Mouse (Mus musculus): ENCODE results near the gene Chrd. TPM values are rescaled to one million over a fixed set of nuclear protein-coding genes. Genes with fewer than 3 reads are reported as not detected.
A peak's percentile ranks its signal among the peaks of the same experiment; 100 is the strongest.

Chrd gene
- polyA plus RNA-seq, 1 experiment from 2014 or later, result 0.70 TPM

DNA sequence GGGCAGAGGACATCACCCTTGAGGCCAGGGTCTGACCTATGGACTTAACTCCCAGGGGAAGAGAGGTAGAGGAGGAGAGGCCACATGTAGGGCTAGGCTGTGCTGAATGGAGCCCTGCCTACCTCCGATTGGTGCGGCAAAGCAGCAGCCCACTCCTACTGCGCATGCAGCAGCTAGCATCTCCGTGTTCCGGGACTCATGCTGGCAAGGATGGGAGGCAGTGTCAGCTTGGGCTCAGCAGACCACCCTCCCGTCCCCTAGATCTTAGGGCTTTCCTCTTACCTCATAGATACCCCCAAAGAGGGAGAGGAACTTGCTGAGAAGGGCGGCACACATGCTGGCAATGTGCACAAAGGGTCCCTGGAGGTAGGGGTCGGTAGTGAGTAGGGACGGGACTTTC, 20.7 kb upstream of the Chrd start:
- H3K36me3 ChIP-seq (ENCODE audit: control insufficient read depth, insufficient read depth, low read length), result peaks cover 34% of the 10 kb centered on the region
- no peak overlapping the region for H3K9ac ChIP-seq (ENCODE audit: low read length)
- no peak overlapping the region for H3K4me2 ChIP-seq (ENCODE audit: low read length)
- WGBS, result 78% methylated on average over 9 of the region's 9 CpGs
- H3K9me3 ChIP-seq (ENCODE audit: control insufficient read depth, low read length), result no peaks in the 10 kb centered on the region
- ATAC-seq (ENCODE audit: insufficient number of reproducible peaks, insufficient read depth, low FRiP score, low read depth), result no peak
- peaks cover 14 to 21% of the 10 kb centered on the region in 2 experiments for H3K4me1 ChIP-seq (ENCODE audit: control insufficient read depth in 2 of 2, insufficient read depth in 2 of 2, low read length in 2 of 2)
- no peak overlapping the region for H3K4me3 ChIP-seq (ENCODE audit: control insufficient read depth in 1 of 2, insufficient read depth in 1 of 2, low read depth in 1 of 2, low read length in 2 of 2)
- H3K27me3 ChIP-seq (ENCODE audit: control insufficient read depth, insufficient read depth, low read length), result no peaks in the 10 kb centered on the region
- H3K27ac ChIP-seq (replicated peaks in 1 of 2; ENCODE audit: control insufficient read depth in 1 of 2, insufficient read depth in 1 of 2, low read depth in 2 of 2, low read length in 2 of 2), result no peak overlapping the region

DNA sequence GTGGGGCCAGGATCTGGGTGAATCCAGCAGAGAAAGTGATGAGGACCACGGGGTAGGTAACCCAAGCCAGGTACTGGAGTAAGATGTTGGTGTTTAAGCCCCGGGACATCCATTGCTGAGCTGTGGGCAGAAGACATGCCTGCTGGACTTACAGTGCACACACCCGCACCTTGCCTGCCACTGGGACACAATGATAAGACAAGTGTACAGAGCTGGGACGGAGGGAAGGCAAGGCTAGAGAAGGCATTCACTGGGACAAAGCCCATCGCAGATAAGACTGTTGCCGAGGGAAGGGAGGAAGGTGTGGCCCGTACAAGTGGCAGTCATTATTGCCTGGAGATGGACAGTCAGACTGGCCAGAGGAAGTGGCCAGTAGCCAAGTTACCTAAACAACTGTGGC, 20.0 kb upstream of the Chrd start:
- 59% methylated on average over 7 of the region's 7 CpGs for WGBS
- Histone ChIP-seq H3K36me3 (ENCODE audit: control insufficient read depth, insufficient read depth, low read length) (peaks cover 34% of the 10 kb centered on the region), H3K9ac (ENCODE audit: low read length) (no peak overlapping the region), H3K9me3 (ENCODE audit: control insufficient read depth, low read length) (no peaks in the 10 kb centered on the region), H3K27me3 (ENCODE audit: control insufficient read depth, insufficient read depth, low read length) (no peaks in the 10 kb centered on the region), H3K27ac (replicated peaks in 1 of 2; ENCODE audit: control insufficient read depth in 1 of 2, insufficient read depth in 1 of 2, low read depth in 2 of 2, low read length in 2 of 2) (no peak overlapping the region), H3K4me1 (ENCODE audit: control insufficient read depth in 2 of 2, insufficient read depth in 2 of 2, low read length in 2 of 2) (peaks cover 14 to 21% of the 10 kb centered on the region in 2 experiments), H3K4me3 (ENCODE audit: control insufficient read depth in 1 of 2, insufficient read depth in 1 of 2, low read depth in 1 of 2, low read length in 2 of 2) (no peak overlapping the region), H3K4me2 (ENCODE audit: low read length) (no peak overlapping the region)
- no peak for ATAC-seq (ENCODE audit: insufficient number of reproducible peaks, insufficient read depth, low FRiP score, low read depth)

- H3K4me2 ChIP-seq (ENCODE audit: low read length), result peak overlapping the region; percentile 96
- H3K4me3 ChIP-seq (ENCODE audit: control insufficient read depth in 1 of 2, insufficient read depth in 1 of 2, low read depth in 1 of 2, low read length in 2 of 2), result no peak overlapping the region
- no peak overlapping the region for H3K9ac ChIP-seq (ENCODE audit: low read length)
Measured at GRCm38 (mm10) chr16:20714307-20715080, 18.4 kb upstream of the Chrd start.

DNA sequence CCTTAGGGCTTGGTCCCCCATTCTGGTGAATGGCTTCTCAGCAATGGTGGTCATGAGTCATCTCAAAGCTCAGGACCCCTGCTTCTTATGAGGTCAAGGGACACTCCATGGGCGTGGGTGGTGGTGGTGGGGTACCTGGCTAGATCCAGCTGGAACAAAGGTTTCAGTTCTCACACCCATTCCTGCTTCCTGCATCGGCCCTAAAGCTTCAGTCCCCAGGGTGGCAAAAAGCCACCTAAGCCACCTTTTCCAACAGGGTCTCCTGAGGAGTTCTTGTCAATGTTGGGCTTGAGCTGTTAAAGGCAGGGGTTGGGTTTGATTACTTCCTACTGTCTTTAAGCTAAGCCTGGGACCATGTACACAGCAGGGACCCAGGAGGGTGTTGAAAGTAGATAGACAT, 17.8 kb upstream of the Chrd start:
- Histone ChIP-seq H3K27me3 (ENCODE audit: control insufficient read depth, insufficient read depth, low read length) (no peaks in the 10 kb centered on the region), H3K4me2 (ENCODE audit: low read length) (peak overlapping the region; percentile 96), H3K9ac (ENCODE audit: low read length) (peak overlapping the region; percentile 81), H3K27ac (replicated peaks in 1 of 2; ENCODE audit: control insufficient read depth in 1 of 2, insufficient read depth in 1 of 2, low read depth in 2 of 2, low read length in 2 of 2) (no peak overlapping the region), H3K9me3 (ENCODE audit: control insufficient read depth, low read length) (no peaks in the 10 kb centered on the region), H3K4me1 (ENCODE audit: control insufficient read depth in 2 of 2, insufficient read depth in 2 of 2, low read length in 2 of 2) (peaks cover 17 to 27% of the 10 kb centered on the region in 2 experiments), H3K4me3 (ENCODE audit: control insufficient read depth in 1 of 2, insufficient read depth in 1 of 2, low read depth in 1 of 2, low read length in 2 of 2) (peak overlapping the region in 1 of 2 experiments; percentile 63; a peak in 3 of 4 replicates), H3K36me3 (ENCODE audit: control insufficient read depth, insufficient read depth, low read length) (peaks cover 26% of the 10 kb centered on the region)
- no peak for ATAC-seq (ENCODE audit: insufficient number of reproducible peaks, insufficient read depth, low FRiP score, low read depth)
- 76% methylated on average over 2 of the region's 2 CpGs for WGBS

More at GRCm38 (mm10) chr16:20714307-20715080, 18.4 kb upstream of the Chrd start:
- no peak for ATAC-seq (ENCODE audit: insufficient number of reproducible peaks, insufficient read depth, low FRiP score, low read depth)
- 53% methylated on average over 11 of the region's 11 CpGs for WGBS
- peaks cover 24% of the 10 kb centered on the region for H3K36me3 ChIP-seq (ENCODE audit: control insufficient read depth, insufficient read depth, low read length)
- H3K27me3 ChIP-seq (ENCODE audit: control insufficient read depth, insufficient read depth, low read length), result no peaks in the 10 kb centered on the region
- no peaks in the 10 kb centered on the region for H3K9me3 ChIP-seq (ENCODE audit: control insufficient read depth, low read length)
- peaks cover 17 to 27% of the 10 kb centered on the region in 2 experiments for H3K4me1 ChIP-seq (ENCODE audit: control insufficient read depth in 2 of 2, insufficient read depth in 2 of 2, low read length in 2 of 2)
- H3K27ac ChIP-seq (replicated peaks in 1 of 2; ENCODE audit: control insufficient read depth in 1 of 2, insufficient read depth in 1 of 2, low read depth in 2 of 2, low read length in 2 of 2), result no peak overlapping the region

GRCm38 (mm10) chr16:20715566-20715965, 17.4 kb upstream of the Chrd start:
- no peak for ATAC-seq (ENCODE audit: insufficient number of reproducible peaks, insufficient read depth, low FRiP score, low read depth)
- H3K9me3 ChIP-seq (ENCODE audit: control insufficient read depth, low read length), result no peaks in the 10 kb centered on the region
- H3K4me2 ChIP-seq (ENCODE audit: low read length), result peak overlapping the region; percentile 96
- peaks cover 26% of the 10 kb centered on the region for H3K36me3 ChIP-seq (ENCODE audit: control insufficient read depth, insufficient read depth, low read length)
- WGBS, result 2% methylated on average over 12 of the region's 12 CpGs
- H3K27ac ChIP-seq (replicated peaks in 1 of 2; ENCODE audit: control insufficient read depth in 1 of 2, insufficient read depth in 1 of 2, low read depth in 2 of 2, low read length in 2 of 2), result peak overlapping the region; percentile 6 to 93; a peak in 2 of 4 replicates
- H3K4me1 ChIP-seq (ENCODE audit: control insufficient read depth in 2 of 2, insufficient read depth in 2 of 2, low read length in 2 of 2), result peaks cover 17 to 27% of the 10 kb centered on the region in 2 experiments
- peak overlapping the region; percentile 63 to 64 for H3K4me3 ChIP-seq (ENCODE audit: control insufficient read depth in 1 of 2, insufficient read depth in 1 of 2, low read depth in 1 of 2, low read length in 2 of 2)
- H3K27me3 ChIP-seq (ENCODE audit: control insufficient read depth, insufficient read depth, low read length), result no peaks in the 10 kb centered on the region
- peak overlapping the region; percentile 81 for H3K9ac ChIP-seq (ENCODE audit: low read length)

DNA sequence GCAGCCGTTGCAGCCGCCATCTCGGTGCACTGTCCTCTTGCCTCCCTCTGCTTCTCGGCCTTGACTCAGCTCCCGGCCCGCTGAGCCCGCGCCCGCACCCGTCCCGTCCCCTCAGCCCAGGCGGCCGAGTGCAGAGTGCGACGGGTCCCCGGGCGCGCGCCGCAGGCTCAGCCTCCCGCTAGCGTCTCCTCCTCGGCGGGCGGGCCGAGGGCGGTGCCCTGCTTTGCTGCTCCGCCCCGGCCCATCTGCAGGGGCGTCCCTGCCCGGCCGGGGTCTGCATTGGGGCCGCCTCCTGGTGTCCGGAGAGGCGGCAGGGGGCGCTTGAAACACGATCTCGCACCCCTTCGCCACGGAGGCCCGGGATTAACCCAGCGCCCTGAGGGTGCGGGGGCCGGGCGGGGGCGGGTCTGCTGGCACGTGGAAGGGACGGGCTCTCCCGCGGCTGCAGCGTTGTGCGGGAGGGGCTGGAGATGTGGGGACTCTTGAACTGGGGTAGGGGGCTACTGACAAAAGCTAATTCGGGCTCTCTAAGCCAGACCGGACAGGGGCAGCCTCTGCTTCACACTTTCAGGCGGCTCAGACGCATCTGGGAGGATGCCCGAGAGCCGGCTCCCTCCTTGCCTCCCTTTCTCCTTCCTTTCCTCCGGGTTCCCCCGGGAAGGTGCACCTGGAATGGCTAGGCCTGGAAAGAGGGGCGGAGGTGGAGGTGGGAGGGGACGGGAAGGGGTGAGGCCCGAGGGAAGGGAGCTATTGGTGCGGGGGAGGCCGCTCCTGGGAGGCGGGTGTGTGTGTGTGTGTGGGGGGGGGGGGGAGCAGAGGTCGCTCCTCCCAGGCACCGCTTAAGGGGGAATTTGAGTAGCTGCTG, 16.7 kb upstream of the Chrd start:
- no peaks in the 10 kb centered on the region for H3K9me3 ChIP-seq (ENCODE audit: control insufficient read depth, low read length)
- H3K27ac ChIP-seq (replicated peaks in 1 of 2; ENCODE audit: control insufficient read depth in 1 of 2, insufficient read depth in 1 of 2, low read depth in 2 of 2, low read length in 2 of 2), result peak overlapping the region; percentile 93 to 95
- peak; percentile 79 for ATAC-seq (ENCODE audit: insufficient number of reproducible peaks, insufficient read depth, low FRiP score, low read depth)
- H3K27me3 ChIP-seq (ENCODE audit: control insufficient read depth, insufficient read depth, low read length), result no peaks in the 10 kb centered on the region
- peaks cover 17 to 27% of the 10 kb centered on the region in 2 experiments for H3K4me1 ChIP-seq (ENCODE audit: control insufficient read depth in 2 of 2, insufficient read depth in 2 of 2, low read length in 2 of 2)
- peaks cover 25% of the 10 kb centered on the region for H3K36me3 ChIP-seq (ENCODE audit: control insufficient read depth, insufficient read depth, low read length)
- H3K9ac ChIP-seq (ENCODE audit: low read length), result peak overlapping the region; percentile 81
- 0% methylated on average over 56 of the region's 68 CpGs for WGBS
- peak overlapping the region; percentile 63 to 64 for H3K4me3 ChIP-seq (ENCODE audit: control insufficient read depth in 1 of 2, insufficient read depth in 1 of 2, low read depth in 1 of 2, low read length in 2 of 2)
- H3K4me2 ChIP-seq (ENCODE audit: low read length), result peak overlapping the region; percentile 96

- Histone ChIP-seq H3K9me3 (ENCODE audit: control insufficient read depth, low read length) (no peaks in the 10 kb centered on the region), H3K9ac (ENCODE audit: low read length) (peak overlapping the region; percentile 81), H3K27ac (replicated peaks in 1 of 2; ENCODE audit: control insufficient read depth in 1 of 2, insufficient read depth in 1 of 2, low read depth in 2 of 2, low read length in 2 of 2) (peak overlapping the region; percentile 93 to 95), H3K4me3 (ENCODE audit: control insufficient read depth in 1 of 2, insufficient read depth in 1 of 2, low read depth in 1 of 2, low read length in 2 of 2) (peak overlapping the region; percentile 63 to 64), H3K36me3 (ENCODE audit: control insufficient read depth, insufficient read depth, low read length) (peaks cover 23% of the 10 kb centered on the region), H3K4me2 (ENCODE audit: low read length) (peak overlapping the region; percentile 96), H3K4me1 (ENCODE audit: control insufficient read depth in 2 of 2, insufficient read depth in 2 of 2, low read length in 2 of 2) (peaks cover 17 to 27% of the 10 kb centered on the region in 2 experiments), H3K27me3 (ENCODE audit: control insufficient read depth, insufficient read depth, low read length) (no peaks in the 10 kb centered on the region)
- WGBS, result under 1% methylated on average over 8 of the region's 8 CpGs
- ATAC-seq (ENCODE audit: insufficient number of reproducible peaks, insufficient read depth, low FRiP score, low read depth), result no peak; the same call in 1 of the 2 replicates
Measured at GRCm38 (mm10) chr16:20716841-20717180, 16.1 kb upstream of the Chrd start.

Data from heart, embryonic 14.5 days (tissue).